Mouse (Mus musculus) bone marrow, adult 2 months (tissue): ENCODE results near the gene Rgs19.
A peak's percentile ranks its signal among the peaks of the same experiment; 100 is the strongest.

Source experiments
- CTCF ChIP-seq: fragments of 200-500 bp; IDR thresholded peaks from 2 replicates; pipeline ENCODE4 v1.5.1; 2011; ENCODE audit warnings: low read length, control low read depth; ENCODE audit not compliant: control insufficient read depth, insufficient read depth
- POLR2A ChIP-seq: fragments of 200-500 bp; IDR thresholded peaks from 2 replicates; pipeline ENCODE4 v1.6.1; 2011; ENCODE audit warnings: low read depth, mild to moderate bottlenecking, control low read depth, low read length, borderline replicate concordance; ENCODE audit not compliant: control insufficient read depth

DNA sequence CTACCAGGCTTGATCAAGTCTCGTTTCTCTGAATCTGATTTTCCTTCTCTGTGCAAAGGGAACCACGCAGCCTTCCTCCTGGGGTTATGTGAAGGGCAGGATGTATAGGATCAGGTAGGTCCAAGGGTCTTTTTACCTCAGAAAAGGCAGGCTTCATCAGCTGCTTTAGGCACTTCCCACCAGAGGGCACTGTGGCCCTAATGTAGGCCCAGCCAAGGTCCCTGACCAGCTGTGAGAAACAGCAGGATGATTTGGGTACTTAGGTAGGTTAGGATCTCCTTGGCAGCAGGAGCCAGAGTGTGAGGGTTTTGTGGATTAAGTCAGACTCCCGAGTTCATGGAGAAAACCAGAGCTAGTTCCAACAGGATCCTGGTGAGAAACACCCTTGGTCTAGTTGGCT lies 28.4 kb upstream of the Rgs19 start:
- TF ChIP-seq CTCF (peak; percentile 52; the same call in 1 of the 2 replicates), POLR2A (no peak)
